Mouse (Mus musculus): ENCODE results near the gene Atp10a.

Gene Atp10a

DNA sequence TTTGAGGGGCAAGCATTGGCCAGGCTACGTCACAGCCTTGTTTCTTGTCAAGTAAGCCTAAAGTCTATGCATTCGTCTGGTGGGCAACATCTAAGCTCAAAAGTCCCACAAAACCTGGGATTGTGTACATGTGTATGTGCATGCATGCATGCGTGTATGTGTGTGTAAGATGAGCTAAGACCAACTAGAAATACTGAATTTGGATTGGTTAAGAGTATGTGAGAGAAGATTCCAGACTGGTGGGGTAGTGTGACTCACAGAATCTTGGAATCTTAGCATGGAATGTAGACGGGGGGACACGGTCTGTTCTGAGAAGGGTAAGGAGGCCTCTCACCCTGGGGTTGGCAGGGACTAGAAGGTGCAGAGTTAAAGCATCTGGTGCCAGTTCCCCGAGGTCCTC is at the start of gene Atp10a:
Atp10a (plus strand) TSS at position 301 of the 400 bp plus-strand sequence.
- no peak for DNase-seq

GRCm38 (mm10) chr7:58618048-58618447 is 37.9 kb upstream of the Atp10a start:
- no peak for DNase-seq

DNA sequence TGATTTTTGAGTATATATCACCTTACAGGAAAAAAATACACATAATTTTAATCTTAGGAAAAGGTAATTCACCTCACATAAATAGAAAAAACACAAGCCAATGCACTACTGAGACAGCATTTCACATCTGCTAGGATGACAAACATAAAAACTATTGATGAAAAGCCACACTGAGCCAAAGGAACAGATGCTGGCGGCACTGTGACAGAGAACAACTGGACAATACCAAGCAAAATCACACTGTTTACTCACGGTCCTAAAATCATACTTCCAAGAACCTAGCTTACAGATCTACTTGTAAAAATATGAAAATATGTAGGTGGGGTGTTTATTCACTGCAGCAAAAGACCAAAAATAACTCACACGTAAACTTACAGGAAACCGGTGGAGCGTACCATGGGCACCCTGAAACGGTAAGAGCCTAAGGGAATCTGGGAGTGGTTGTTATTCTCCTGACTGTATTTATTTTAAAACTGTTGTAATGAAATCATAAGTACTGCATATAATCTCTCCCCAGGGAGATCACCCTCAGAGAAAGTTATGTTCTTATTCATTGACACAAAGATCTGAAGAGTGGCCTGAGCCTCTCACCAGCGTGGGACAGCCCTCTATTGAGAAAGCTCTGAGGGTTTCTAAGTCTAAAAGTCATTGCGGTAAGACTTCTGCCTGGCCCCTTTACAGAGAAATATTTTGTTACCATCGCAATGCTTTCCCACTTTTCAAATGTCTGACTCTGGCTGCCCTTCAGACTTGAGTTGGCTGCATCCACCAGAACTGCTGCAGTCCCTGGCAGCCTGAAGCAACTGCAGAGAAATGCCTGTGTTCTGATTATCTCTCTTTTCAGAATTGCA is 29.4 kb upstream of the Atp10a start:
- peak; percentile 2 to 3 for DNase-seq

GRCm38 (mm10) chr7:58627381-58627780 is 28.6 kb upstream of the Atp10a start:
- no peak for DNase-seq

- no peak for DNase-seq
Measured at GRCm38 (mm10) chr7:58629233-58629632, 26.7 kb upstream of the Atp10a start.

DNA sequence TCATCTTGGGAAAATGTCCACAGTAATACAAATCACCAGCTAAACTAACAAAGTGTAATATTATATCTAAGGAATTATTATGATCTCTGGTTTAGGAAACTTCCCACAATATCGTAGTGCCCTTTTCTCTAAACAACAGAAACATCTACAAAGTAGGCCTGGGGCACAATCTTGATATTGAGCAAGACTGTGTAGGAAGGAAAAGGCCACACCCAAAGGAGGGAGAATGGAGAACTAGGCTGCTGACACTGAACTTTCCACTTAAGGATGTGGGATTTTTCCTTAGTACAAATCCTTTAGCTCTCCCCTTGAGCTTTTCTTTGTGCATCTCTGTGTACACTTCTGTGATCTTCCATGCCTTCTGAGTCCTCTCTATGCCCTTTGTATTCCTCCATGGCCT is 22.3 kb upstream of the Atp10a start:
- DNase-seq = no peak

- DNase-seq = no peak
Measured at GRCm38 (mm10) chr7:58639676-58640075, 16.3 kb upstream of the Atp10a start.

DNA sequence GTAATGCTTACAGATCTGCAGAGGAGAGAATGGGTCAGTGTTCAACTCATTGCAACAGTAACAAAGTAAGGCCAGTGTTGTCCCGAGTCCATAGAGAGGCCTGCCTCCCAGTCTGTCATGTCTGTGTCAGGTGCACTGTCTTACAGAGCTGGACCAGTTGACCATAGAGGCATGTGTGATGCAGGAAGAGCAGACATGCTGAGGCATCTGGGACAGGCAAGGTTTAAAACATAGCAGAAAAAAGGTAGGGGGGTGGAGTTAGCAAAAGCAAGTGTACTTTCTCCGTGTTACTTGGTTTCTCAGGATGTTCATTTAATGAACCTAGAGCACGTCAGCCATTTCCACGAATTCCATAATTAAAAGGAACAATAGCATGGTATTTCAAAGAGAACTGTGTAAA is 15.5 kb upstream of the Atp10a start:
- no peak for DNase-seq

- DNase-seq = no peak
Measured at GRCm38 (mm10) chr7:58641916-58642315, 14.1 kb upstream of the Atp10a start.

- DNase-seq = no peak
Measured at GRCm38 (mm10) chr7:58647404-58647803, 8.6 kb upstream of the Atp10a start.

DNA sequence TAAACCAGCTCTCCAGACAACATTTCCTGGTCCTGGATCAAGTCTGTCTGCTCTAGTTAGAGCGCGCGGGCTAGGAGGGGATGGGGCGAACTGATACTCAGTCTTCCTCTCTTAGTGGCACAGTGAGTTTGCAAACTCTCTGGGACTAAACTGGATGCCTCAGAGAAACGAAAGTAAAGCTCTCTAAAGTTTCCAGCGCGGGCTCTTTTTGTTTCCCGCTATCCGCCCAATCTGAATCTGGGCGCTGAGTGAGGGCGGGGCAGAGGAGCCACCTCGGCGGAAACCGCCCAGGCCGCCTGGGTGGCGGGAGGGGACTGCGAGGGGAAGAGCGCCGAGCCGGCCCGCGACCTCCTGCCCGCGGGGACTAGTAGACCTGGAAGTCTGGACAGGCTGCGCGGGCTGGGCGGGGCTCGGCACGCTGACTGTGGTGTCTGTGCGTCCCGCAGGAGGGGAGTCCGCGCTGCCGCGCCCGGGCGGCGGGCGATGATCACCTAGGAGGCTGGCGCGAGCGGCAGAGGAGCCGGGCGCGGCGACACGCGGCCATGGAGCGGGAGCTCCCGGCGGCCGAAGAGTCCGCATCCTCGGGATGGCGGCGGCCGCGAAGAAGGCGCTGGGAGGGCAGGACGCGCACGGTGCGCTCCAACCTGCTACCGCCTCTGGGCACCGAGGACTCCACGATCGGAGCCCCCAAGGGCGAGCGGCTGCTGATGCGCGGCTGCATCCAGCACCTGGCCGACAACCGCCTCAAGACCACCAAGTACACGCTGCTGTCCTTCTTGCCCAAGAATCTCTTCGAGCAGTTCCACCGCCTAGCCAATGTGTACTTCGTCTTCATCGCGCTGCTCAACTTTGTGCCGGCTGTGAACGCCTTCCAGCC is 2.2 kb downstream of the Atp10a start:
- DNase-seq = peak; percentile 2 to 14

GRCm38 (mm10) chr7:58658790-58659405 is 2.9 kb downstream of the Atp10a start:
- DNase-seq = no peak

DNA sequence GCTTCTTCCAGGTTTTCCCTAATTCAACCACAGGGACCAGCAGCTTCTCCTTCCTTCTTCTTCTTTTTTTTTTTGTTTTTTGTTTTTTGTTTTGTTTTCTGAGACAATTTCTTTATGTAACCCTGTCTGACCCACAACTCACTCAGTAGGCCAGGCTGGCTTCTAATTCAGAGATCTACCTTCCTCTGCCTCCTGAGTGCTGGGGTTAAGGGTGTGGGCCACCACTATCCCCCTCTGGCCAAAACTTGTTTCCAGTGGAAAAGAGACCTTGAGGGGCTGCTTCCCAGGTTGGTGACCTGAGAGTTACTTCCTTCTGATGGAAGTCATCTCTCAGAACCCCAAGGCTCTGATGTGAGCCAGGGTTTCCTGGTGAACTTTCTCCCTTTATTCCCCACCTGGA is 4.1 kb downstream of the Atp10a start:
- no peak for DNase-seq

- no peak for DNase-seq
Measured at GRCm38 (mm10) chr7:58660665-58661064, 4.7 kb downstream of the Atp10a start.

DNA sequence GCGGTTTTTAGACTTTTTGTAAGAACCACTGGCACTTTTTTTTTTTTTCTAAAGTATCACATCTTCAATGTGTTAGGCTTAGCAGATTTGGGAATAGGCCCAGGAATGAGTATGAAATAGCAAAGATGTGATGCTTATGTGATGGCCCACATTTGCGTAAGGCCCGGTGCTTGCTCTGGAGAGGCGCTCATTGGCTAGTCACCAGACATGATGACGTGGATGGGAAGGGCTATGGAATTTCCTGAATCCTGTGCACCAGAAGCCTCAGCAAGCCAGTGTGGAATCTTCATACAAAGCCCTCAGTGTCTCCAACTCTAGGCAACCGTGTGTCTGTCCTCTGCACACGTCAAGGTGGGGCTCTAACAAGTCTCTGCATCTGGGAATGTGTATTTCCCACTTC is 5.1 kb downstream of the Atp10a start:
- DNase-seq = no peak

DNA sequence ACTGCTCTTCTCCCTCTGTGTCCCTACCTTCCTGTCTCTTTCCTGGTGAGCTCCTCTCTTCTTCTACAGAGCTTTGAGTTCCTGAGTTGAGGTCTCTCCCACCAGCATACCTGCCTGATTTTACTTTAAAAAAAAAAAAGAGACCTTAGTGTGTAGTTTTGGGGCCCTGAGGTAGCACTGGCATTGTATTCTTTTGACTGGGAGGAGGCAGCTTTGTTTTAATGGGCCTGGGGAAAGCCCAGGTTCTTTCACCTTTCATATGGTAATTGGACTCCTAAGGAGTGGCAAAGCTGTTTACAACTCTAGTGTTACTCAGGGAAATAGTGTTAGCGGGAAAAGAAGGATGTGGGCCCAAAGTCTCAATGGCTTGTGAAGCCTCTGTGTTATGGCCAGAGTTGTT is 12.7 kb downstream of the Atp10a start:
- DNase-seq = no peak

DNA sequence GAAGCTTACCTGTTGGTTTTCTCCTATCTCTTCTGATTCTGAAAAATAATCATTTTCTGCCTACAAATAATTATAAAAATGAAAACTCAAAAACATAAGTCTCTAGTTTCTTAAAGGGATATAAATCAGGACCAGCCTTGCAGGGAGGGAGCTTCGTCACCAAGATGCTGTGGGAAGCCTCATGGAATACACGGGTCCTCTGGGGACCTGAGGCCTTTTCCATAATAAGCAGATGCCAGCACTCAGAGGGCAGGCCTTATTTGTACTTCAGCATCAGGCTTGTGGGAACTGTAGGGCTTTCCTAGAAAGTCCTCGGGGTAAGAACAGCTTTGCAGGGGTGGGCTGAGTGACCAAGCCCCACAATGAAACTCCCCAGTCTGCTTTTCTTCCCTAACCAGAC is 20.1 kb downstream of the Atp10a start:
- no peak for DNase-seq

DNA sequence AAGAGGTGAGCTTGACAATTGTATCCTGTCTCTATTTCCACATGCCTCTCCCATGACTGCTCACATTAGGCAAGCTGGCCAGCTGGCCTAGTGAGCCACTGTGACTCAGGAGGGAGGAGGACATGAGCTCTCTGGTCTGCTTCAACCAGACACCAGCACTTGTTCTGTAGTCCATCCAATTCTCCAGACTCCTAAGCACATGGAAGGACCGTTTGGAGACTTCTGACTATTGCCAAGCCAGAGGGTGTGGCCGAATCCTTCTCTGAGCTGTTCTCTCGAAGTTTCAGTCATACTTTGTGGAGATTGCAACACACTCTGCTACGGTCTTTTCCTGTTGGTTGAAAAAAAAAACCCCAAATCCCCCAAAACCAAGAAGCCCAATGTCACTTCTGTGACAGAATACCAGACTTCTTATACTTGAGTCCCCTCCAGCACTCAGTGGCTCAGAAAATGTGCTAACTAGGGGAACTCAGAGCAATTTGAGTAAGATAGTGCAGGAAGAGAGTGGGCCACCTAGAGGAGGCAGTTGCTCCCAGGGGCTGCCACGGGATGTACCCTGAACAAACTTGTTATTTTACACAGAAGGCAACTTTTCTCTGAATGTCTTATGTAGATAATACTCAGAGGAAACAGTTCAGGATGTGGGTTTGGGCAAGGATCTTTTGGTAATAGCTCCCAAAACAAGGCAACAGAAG is 21.3 kb downstream of the Atp10a start:
- DNase-seq = no peak

DNA sequence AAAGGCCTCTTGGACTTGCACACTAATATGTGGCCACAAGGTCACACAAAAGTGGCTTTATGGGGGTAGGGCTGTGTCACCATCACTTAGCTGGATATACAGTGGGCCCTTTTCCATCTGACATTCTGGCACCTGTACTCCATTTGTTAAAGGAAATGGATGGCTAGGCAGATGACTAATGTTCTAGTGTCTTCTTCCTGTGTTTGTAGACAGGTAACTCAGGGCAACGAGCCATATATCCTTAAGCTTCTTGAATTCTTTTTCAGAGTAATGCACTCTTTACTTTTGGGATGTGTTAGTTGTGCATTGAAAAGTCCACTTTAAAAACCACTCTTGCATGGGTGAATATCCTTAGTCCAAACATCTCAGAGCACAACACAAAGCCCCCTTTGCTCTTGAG is 30.0 kb downstream of the Atp10a start:
- no peak for DNase-seq

DNA sequence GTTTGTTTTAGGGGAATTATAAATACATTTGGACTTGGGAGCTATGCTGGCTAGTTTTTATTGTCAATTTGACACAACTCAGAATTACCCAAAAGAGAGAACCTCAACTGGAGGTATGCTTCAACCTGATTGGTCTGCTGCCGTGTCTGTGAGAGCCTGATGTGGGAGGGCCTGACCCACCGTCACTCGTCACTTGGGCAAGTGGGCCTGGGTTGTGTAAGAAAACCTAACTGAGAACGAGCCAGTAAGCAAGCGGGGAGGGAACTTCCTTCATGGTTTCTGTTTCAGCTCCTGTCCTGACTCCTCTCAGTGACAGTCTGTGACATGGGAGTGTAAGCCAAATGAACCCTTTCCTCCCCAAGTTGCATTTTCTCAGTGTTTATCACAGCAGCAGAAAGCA is 30.6 kb downstream of the Atp10a start:
- DNase-seq = no peak

DNA sequence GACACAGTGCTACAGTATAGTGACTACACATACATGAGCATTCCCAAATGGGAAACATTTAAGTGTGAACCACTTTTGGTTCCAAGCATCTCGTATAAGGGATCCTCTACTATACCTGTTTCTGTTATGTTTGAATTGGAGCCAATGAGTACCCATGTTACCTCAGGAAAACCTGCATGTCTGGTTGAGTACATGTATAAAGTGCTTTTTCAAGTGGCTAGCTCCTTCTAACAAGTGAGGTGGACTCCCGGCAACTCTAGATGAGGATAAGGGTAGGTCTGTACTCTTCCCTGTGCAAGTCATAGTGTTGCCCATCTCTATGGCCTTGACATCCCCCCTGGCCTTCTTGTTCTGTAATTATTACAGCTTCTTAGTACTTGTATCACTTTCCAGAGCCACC is 31.0 kb downstream of the Atp10a start:
- no peak for DNase-seq

DNA sequence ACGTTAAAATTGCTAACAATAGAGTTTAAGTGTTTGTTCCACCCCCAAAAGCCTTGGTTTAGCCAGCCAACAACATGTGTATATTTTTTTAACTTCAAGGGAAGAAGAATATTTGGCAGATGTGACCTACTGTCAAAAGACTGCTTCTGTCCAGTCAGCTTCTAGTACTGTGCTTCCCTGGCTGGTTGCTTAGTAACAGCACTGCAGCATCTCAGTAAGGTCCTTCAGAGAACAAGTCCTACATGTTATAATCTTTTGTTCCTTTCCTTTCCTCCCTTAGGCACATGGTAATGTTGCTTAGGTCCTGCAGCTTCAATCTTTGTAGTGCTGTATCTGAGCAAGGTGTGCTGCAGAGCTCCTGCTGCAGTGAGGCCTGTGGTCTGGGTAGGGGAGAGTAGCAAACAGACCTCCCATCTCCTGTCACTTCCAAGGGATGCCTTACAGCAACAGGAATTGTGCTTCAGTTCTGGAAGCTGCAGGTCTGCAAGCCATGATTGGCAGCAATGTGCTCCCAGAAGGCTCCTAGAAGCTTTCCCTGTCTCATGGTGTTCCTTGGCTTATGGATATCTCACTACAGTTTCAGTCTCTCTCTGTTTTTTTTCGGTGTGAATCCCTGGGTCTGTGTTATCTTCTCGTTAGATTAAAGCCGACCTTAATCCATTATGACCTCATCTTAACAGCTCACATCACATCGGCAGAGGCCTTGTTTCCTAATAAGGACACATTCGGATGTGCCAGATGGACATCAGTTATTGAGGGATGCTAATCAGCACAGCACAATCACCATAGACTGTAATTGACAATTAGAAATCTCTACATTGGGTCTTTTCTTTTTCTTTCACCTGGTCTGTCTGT is 34.3 kb downstream of the Atp10a start:
- DNase-seq = no peak

Data from cerebellum, adult 18-20 months (tissue).